Mouse (Mus musculus) lung, postnatal 0 days (tissue): ENCODE measurements around the gene Fcamr.
A peak's percentile ranks its signal among the peaks of the same experiment; 100 is the strongest.

ENCODE experiments used
- CTCF ChIP-seq: IDR thresholded peaks from 2 replicates; pipeline ENCODE4 v1.5.1; 2016; ENCODE audit warnings: antibody characterized with exemption, mild to moderate bottlenecking
- EP300 ChIP-seq: IDR thresholded peaks from 2 replicates; pipeline ENCODE4 v1.6.1; 2016; ENCODE audit warnings: antibody characterized with exemption, mild to moderate bottlenecking, control low read depth

DNA sequence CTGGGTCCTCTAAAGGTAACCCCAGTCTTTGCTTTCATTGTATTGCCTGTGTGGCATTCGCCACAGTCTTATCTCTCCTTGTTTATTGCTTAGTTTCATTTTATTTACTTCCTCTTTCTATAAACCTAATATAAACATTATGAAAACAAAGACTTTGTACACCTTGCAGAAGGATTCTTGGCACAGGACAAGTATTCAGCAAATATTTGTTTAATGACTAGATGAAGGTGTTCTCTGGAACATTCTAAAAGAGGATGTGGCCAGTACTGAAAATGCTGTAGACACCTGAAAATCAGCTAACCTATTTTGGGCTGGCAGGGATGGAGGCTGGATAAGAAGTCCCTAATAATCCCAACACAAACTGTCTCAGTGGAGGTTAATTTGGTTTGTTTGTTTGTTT, 39.1 kb upstream of the Fcamr start:
- TF ChIP-seq CTCF (no peak), EP300 (peak; percentile 96)
